Mouse (Mus musculus) yolk sac, embryonic 10.5 days (tissue): ENCODE data around the gene Rbm20.
"Not testable (repeated sequence)": the region's sequence is repeated elsewhere in the genome, so short reads cannot be mapped to it uniquely, and the experiment has no call there.

ENCODE experiments used
- DNase-seq: peaks from one replicate; pipeline ENCODE4 v3.0.0-alpha.2; 2017; ENCODE audit warnings: low spot score

The Rbm20 gene

GRCm38 (mm10) chr19:53676718-53677634, at the start of gene Rbm20:
Gene Rbm20, plus strand, starts transcription at chr19:53677306.
- peak; percentile 43 for DNase-seq

GRCm38 (mm10) chr19:53638041-53638440, 39.1 kb upstream of the Rbm20 start:
- no peak for DNase-seq

- DNase-seq = no peak
Measured at GRCm38 (mm10) chr19:53638727-53639126, 38.4 kb upstream of the Rbm20 start.

- no peak for DNase-seq
Measured at GRCm38 (mm10) chr19:53644020-53644595, 33.0 kb upstream of the Rbm20 start.

GRCm38 (mm10) chr19:53647301-53647700, 29.8 kb upstream of the Rbm20 start:
- no peak for DNase-seq

- no peak for DNase-seq
Measured at GRCm38 (mm10) chr19:53648056-53648455, 29.1 kb upstream of the Rbm20 start.

- peak; percentile 54 for DNase-seq
Measured at GRCm38 (mm10) chr19:53648802-53649236, 28.3 kb upstream of the Rbm20 start.

- no peak for DNase-seq
Measured at GRCm38 (mm10) chr19:53649361-53649760, 27.7 kb upstream of the Rbm20 start.

GRCm38 (mm10) chr19:53649802-53650201, 27.3 kb upstream of the Rbm20 start:
- DNase-seq = peak; percentile 31

- DNase-seq = no peak
Measured at GRCm38 (mm10) chr19:53650921-53651320, 26.2 kb upstream of the Rbm20 start.

GRCm38 (mm10) chr19:53652267-53652666, 24.8 kb upstream of the Rbm20 start:
- no peak for DNase-seq

- peak; percentile 12 for DNase-seq
Measured at GRCm38 (mm10) chr19:53653624-53654467, 23.3 kb upstream of the Rbm20 start.

GRCm38 (mm10) chr19:53656443-53656842, 20.7 kb upstream of the Rbm20 start:
- not testable (repeated sequence) for DNase-seq

- no peak for DNase-seq
Measured at GRCm38 (mm10) chr19:53657437-53657836, 19.7 kb upstream of the Rbm20 start.

- DNase-seq = no peak
Measured at GRCm38 (mm10) chr19:53660722-53661420, 16.2 kb upstream of the Rbm20 start.

- no peak for DNase-seq
Measured at GRCm38 (mm10) chr19:53661938-53662722, 15.0 kb upstream of the Rbm20 start.

GRCm38 (mm10) chr19:53664831-53665230, 12.3 kb upstream of the Rbm20 start:
- no peak for DNase-seq

GRCm38 (mm10) chr19:53665391-53665790, 11.7 kb upstream of the Rbm20 start:
- DNase-seq = no peak

GRCm38 (mm10) chr19:53666708-53667107, 10.4 kb upstream of the Rbm20 start:
- no peak for DNase-seq

GRCm38 (mm10) chr19:53668821-53669220, 8.3 kb upstream of the Rbm20 start:
- no peak for DNase-seq

GRCm38 (mm10) chr19:53670625-53671141, 6.4 kb upstream of the Rbm20 start:
- DNase-seq = no peak
